Mouse (Mus musculus): ENCODE measurements at regions not wholly inside any gene's neighbourhood (a gene's known extent, or its start where the extent isn't known, plus 50 kb on each side); places are given as distances from the start of the nearest gene placed in this dataset.

DNA sequence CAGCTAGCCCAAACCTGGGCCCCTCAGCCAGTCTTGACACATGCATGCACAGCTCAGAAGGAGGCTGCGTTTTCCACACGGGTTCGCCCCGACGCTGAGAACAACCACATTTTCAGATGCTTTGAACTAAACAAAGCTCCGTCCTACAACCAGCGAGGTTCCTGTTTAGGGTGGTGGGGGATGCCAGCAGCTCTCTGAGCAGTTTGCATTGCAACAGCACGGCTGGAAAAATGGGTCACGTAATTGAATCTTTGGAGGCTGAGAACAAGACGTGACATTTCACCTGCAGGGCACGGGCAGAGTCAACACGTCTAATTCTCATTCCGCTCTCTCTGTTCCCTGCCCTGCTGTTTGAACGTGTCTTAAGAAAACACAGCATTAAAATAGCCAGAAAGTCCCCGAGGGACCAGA, 119.2 kb downstream of the Syk start:
- DNase-seq (ENCODE audit: low read depth): no peak

DNA sequence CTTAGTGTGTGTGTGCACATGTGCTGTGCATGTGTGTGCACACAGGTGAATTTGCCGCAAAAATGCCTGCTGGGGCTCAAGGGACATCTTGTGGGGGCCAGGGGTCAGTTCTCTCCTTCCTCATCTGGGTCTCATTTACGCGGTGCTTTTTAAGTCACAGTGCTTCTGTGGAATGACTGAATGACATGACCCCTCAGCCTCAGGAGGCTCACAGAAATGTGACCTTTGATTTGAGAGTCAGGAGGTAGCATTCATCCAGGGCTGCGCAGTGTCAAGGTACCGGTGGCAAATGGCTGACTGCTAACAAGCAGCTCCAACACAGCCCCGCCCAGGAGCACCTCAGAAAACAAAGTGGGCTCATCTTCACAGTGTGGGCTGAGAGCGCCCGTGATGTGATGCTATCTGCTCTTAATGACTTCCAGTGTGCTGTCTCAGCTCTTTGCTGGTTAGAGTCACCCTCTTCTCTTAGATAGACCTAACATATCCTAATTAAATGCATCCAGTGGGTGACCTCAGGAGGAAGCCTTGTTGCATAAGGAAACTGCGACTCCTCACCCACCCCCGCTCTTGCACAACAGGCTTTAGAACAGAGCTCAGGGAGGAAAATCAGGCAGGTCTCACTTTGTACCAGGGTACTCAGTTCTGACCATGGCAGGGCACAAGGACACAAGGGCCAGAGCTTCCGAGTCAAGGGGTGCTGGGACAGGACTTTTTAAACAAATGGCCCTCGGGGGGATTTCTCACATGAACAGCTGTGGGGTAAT, 120.6 kb downstream of the Syk start:
- peak; percentile 56 for DNase-seq (ENCODE audit: low read depth)

DNA sequence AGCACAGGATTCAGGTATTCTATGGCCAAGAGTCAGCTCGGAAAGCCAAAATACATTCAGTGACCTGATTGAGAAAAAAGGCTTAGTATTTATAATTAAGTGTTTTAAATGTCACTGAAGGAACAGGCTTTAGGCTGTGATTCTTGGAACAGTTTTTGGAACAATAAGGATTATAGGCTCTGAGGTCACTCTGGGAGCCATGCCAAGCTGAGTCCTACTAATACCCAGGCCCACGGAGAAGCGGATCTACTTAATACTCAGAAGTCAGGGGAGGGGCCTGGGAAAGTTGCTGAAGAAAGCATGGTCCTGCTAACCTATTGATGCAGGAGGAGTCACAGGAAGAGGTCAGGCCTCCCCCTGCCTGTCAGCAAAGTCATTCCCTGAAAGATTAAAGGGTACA, 121.7 kb downstream of the Syk start:
- peak; percentile 36 for DNase-seq (ENCODE audit: low read depth)

DNA sequence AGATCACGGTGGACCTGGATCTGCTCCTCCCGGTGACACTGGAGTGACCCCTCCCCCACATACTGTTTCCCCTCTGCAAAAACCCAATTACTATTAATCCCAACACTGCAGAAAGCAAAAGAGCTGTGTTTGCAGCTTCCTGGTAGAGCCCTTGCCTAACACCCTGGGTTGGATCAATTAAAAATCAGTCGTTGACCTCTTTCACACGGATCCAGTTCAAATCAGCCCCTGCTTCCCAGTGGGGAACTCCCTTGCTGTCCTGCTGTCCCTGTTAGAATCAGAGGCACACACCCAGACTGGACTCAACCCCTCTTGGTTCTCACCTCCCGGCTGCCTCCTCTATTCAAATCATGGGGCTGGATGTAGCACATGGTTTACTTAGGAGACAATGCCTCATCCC, 126.6 kb downstream of the Syk start:
- DNase-seq (ENCODE audit: low read depth): no peak

DNA sequence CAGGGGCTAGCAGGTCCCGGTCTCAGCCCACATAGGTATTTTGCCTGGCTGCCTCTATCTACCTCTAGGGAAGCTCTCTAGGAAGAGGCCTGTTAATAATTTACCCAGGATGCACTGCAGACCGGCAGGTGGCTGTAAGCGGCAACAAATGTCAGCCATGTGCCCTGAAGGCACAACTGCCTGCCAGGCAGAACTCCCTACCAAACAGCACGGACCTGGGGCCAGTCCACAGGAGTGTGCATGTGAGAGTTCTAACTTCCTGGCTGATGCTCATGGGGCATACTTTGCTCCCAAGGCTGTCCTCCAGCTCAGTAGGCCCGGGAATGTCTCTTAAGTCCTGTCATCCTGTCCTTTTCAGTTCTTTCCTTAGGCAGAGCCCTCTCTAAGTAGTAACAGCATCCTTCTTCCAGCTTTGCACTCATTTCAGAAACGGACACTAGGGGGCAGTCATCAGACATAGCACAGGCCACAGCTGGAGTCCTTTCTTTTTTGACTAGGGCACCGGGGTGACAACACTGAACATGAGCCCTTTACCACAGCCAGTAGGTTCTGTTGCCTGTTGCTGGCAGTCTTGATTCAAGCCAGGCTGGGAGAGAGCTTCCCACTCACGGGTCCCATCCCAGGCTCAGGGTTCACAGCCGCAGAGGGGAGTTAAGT, 128.9 kb downstream of the Syk start:
- DNase-seq (ENCODE audit: low read depth): peak; percentile 94

DNA sequence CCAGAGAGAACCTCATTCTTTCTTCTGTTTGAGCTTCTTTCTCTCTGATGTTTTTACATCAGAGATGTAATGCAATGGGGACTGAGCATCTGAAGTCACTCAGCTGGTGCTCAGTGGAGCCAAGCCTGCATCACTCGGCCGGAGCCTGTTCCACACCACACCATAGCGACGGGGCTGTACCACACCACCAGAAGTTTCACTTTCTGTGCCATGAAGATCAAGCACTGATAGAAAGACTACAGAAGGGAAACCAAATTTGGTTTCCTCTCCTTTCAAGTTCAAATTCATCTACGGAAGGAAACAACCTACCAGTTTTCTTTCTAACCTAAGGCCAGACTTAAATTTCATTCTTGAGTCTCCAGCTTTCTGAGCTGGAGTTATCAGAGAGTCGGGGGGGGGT, 138.5 kb downstream of the Syk start:
- no peak for DNase-seq (ENCODE audit: low read depth)

DNA sequence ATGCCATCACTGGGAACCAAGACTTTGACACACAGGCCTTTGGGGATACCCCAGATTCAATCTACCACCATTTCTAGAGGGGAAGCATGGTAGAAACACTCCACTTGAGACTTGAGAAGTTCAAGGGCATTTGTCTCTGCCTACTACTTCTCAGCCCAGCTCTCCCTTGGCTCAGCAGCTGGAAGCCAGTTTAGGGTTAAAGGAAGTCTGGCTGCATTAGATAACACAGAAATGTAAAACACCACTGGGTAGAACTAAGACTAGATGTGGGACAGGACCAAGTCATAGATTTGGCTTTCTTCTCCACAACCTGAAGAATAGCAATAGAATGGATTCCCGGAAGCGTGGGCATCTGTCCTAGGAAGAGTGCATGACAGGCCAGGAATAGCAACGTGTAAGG, 139.7 kb downstream of the Syk start:
- DNase-seq (ENCODE audit: low read depth): no peak

DNA sequence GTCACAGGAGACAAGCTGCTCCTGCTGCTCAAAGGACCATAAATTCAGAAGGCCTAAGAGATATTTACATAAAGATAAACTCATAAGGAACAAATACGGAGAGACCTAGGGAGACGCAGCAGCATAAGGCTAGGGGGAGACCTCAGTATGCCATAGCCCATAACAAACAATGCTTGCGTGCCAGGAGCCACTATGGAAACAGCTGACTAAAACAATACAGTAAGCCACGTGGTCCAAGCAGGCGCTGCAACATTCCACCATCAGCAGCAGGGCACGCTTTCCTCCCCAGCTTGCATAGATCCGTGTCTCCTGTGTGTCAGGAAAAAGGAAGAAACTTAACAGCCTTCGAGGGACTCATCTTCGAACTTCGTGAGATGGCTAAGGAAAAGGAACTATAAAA, 143.1 kb downstream of the Syk start:
- DNase-seq (ENCODE audit: low read depth): no peak

DNA sequence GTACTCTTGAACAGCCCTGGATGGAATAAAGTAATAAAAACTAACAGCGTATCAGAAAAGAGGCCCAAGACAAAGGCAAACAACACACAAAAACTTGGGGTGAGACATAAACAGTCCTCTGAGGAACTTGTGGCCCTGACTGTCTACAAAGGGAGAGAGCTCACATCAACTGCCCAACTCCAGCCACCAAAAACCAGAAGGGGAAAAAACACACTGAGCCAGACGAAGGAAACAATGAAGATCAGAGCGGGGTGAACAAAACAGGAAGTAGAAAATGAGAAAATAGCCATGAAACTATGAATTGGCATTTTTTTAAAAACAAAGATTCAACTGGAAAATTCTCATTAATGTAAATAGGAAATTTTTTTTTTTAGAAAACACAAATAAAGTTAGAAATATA, 143.6 kb downstream of the Syk start:
- no peak for DNase-seq (ENCODE audit: low read depth)

DNA sequence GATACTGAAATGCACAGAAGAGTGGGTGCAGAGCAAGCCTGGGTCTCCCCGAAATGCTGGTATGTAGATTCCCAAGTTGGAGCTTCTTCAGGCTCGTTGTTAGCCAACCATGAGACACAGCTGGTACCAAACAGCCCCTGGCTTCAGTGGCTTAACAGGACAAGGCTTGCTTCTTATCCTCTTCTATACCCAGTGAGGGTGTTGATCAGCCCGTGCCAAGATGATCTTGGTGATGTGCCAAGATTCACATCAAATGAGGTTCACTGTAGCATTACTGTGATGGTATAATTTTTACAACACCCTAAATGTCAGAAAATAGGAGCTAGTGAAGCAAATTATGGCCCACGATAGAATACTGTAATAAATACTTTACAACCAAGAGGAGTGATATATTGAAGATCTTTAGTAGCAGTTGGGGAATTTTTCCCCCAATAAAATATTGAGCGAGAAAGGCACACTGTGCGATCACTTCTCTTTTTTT, 152.5 kb downstream of the Syk start:
- DNase-seq (ENCODE audit: low read depth): no peak

DNA sequence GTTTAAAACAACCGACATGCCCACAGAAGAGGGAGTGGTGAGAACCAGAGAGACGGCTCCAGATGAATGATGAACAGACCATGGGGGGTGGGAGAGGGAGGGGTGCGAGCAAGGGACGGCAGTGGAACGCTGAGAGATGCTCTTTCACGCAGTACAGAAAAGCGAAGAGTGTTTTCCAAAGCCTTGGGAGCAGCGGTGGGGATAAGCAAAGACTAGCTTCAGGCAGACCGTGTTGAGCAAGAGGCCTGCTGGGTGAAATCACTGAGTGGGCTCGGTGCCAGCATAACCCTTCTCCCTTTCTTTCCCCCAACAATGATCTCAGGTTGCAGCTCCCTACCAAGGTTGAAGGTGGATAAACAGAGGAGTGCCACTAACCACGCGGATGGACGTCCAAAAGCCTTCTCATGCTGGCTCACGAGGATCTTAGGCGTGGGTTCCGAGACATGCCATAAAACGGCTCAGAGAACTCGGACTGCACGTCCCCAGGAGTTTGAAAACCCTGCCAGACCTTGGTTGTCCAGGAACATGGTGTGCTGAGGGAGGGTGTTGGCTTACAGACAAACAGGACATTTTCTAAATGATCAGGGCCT, 153.1 kb downstream of the Syk start:
- peak; percentile 79 for DNase-seq (ENCODE audit: low read depth)

DNA sequence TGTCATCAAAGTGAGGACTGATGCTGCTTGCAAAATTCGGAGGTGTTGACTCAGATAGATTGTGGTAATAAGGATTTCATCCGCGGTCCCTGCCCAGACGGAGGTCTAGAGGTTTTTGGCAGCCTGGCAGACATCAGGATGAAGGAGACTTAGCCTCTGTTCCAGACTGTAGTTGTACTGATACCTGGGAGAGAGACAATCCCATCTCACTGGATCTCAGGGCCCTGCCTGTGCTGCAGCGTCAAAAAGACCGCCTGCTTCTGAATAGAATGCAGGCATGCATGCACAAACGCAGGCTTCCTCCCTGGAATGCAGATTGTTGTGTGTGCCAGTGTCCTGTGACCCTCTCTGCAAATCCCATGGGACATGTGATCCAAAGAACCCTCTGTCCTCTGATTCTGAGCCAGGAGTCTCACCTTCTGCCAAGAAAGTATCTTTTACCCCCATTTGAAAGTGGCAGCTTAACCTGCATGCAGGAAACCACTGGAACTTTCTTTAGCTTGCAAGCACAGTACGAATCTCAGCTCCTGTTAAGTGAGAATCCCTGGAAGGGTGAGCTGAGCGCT, 155.2 kb downstream of the Syk start:
- DNase-seq (ENCODE audit: low read depth): no peak

DNA sequence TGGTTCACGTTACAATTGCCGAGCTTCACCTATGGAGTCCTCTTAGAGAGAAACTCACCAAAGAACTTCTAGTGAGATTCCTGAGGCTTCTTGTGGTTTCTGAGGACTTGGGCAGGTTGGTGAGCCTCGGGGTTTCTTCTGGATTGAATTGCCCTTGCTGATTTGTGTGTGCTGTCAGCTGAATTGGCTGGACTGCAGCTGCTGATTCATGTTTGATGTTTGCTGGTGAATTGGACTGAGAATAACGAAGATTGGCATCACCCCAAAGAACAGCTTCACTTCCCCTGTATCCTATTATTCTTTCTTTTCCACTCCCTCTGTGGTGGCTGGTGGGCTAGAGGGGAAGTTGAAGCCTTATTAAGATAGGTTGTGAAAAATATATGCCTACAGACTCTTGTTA, 158.4 kb downstream of the Syk start:
- peak; percentile 53 for DNase-seq (ENCODE audit: low read depth)

DNA sequence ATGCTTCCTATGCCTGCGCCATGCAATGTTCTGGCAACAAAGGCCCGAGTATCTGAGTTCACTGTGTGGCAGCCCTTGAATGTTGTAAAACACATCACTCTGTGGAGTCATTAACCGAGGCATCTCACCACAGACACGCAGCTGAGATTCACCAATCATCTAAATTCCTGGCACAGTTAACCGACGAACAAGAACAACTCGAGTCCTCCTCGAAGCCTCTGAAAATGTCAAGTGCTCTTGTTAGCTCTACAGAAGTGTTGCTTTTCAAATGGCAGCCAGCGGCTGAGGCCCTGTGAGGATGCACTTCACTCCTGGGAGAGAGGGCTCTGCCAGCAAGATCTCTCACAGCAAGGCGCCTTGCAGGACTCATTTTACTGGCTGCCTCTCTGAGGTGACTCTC, 173.0 kb downstream of the Syk start:
- DNase-seq (ENCODE audit: low read depth): no peak

DNA sequence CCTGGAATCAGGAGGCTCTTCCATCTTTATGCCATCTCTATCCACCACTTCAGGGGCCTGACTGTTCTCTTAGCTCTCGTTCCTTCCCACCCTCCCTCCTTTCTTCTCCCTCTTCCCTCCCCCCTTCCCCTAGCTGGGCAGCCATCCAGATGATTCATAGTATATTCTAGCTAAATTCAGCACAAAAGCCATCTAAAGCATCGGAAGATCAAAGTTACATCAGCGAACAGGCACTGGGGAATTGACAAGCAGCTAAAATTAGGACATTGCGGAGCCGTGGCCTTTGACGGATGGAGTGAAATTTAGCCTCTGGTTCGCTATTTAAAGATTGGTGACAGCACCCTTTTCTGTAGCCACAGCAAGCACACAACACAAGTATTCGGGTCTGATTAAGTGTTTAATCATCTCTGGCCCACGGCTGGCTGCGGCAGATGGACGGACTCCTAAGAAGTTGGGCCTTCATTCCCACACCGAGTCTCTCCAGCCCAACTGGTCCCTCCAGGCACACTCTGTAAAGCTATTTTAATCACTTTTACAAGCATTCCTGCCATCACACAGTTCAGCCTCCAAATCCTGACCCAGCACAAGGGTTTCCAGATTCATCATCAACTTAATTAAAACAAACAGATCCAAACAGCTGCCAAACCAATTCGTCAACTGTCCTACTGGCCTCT, 163.8 kb downstream of the Auh start:
- peak; percentile 94 for DNase-seq (ENCODE audit: low read depth)

DNA sequence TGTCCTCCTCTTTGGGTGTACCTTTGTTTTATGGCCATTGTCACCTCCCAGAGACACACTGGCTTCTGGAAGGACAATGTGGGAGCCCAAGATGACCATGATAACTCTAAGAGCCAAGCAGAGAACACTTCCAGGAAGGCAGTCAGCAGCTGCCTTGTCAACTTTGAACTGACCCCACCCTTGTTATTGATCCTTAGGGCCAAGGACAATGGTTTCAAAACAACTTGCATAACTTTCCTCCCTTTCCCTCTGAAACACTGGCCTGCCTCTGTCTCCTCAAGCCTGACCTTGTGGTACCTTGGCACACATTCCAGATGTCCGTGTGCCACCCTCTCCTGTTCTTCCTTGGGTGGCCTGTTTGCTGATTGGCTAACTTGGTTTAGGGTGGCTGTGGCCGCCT, 163.2 kb downstream of the Auh start:
- DNase-seq (ENCODE audit: low read depth): no peak

DNA sequence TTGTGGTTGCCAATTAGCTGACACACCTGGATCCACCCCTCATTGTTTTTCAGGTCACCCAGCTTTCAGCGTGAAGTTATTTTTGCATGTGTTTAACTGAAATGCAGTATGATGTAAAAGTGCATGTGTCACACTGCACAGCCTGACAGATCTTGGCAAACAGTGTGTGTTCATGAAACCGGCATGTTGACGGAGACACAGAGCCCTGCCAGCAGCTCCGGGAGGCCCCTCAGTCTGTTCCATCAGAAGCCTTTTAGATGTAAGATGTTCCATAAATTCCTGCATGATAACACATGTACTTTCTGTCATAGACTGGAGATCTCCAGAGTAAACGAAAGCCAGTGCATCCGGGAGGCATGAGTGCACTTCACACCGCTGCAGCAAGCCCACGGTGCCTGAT, 159.5 kb downstream of the Auh start:
- DNase-seq (ENCODE audit: low read depth): no peak

DNA sequence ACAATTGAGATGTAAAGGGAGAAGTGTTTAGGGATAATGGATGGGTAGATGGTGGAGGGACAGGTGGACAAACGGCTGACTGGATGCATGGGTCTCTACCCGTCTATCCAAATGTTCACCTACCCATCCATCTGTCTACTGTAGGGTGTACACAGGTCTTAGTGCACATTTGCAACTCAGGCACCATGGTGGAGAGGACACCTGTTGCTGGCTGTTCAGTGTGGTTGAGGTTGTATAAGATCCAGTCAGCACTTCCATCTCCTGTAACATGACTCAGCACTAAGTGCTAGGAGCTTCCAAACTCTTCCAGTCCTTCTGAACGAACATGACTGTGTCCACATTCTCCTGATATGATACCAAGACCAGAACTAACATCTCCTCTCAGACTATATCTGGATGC, 158.0 kb downstream of the Auh start:
- DNase-seq (ENCODE audit: low read depth): no peak

DNA sequence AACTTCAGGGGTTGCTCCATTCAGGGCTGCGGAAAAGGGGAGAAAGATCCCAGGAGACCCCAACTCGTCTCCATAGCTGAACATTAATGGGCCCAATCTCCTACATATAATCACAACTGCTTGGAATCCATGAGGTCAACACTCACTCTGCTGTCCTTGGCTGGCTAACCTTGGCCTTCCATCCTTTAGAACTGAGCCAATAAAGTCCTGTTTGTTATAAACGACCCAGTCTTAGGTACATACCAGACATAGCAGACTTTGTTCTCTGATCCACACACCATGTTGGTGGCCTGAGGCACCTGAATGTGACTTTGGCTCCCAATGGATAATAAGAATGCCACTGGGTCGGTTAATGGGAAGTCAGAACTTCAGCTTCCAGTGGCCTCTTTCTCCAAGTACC, 157.4 kb downstream of the Auh start:
- no peak for DNase-seq (ENCODE audit: low read depth)

DNA sequence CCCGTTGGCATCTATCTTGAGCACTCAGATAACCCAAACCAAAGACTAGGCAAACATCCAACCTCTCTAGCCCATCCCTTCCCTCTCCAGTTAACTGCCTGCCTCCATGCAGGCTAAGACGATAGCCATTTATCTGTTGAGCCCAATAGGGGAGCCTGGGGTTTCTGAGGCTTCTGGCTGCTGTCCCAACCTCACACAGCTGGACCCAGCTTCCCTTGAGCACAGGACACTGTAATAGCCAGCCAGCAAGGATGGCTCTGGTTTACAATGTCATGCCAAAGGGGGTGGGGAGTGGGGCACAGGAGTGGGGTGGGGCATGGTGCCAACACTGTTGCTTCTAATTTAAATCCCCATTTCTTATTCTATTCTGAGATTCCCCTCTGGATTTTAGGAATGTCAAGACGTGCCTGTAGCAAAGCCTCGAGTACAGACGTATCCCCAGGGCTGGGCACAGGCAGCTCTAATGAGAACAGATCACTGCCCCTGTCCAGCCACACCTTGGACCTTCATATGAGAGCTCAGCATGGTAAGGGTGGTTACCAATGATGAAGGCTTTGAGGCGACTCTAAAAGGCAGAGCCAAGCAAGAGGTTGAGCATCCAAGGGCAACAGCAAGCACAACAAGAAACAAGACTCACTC, 152.0 kb downstream of the Auh start:
- peak; percentile 84 for DNase-seq (ENCODE audit: low read depth)

DNA sequence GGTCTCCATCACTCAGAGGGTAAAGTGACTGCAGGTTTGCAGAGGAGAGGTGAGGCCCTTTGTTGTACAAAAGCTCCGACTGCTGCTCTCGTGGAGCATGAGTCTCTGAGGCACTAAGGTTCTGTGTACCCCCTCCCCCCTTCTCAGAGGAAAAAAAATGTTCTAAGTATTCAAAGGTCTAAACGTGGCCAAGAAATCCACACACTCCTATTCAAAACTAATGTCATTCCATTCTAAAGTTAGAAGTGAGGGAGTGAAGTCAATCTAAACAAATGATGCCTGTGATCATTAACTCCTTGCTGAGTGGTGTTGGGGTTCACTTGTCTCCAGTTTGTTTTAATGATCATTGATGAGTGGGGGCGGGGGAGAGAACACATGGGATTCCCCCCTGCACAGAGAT, 150.6 kb downstream of the Auh start:
- DNase-seq (ENCODE audit: low read depth): peak; percentile 78
